Mouse (Mus musculus) thymus, postnatal 14 days (tissue): ENCODE measurements around the gene Golt1b.
A peak's percentile ranks its signal among the peaks of the same experiment; 100 is the strongest.
"Not testable (repeated sequence)": the region's sequence is repeated elsewhere in the genome, so short reads cannot be mapped to it uniquely, and the experiment has no call there.

Experiments
- DNase-seq: peaks from one replicate; pipeline ENCODE4 v3.0.0; 2021

The Golt1b gene

DNA sequence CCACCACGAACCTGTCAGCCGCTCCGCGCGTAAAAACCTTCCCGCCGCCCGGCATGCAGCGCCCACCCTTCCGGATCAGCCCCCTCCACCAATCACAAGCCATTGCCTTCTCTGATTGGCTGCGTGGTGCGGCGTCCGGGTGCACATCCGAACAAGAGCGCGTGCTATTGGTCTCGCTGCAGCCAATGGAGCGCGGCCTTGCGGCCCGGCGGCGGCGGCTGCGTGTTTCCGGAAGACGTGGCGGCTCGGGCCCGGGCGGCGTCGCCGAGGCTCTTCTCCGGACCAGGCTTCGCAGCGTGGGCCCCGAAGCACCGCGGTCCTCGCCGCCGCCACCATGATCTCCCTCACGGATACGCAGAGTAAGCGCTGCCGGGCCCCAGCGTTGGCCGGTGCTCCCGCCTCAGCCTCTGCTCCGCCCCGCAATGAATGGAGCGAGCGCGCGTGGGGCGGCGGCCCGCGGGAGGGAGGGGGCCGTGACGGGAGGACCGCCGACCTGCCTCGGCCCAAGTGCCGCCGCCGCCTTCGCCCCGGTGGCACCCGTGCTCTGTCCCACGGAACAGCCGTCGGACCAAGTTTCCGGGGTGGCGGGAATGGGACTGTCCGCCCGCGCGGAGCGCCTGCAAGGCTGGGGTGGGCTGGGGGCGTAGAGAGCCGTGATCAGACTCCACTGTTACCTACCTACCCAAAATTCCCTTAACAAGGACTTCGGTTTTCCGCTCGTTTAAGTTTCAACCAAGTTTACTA, at the start of gene Golt1b, which contains the start of gene Recql:
Gene Golt1b, plus strand, starts transcription at position 211 of the 744 bp plus-strand sequence.
Gene Recql, minus strand, starts transcription at position 77 of the 744 bp plus-strand sequence.
- DNase-seq, result peak; percentile 97

DNA sequence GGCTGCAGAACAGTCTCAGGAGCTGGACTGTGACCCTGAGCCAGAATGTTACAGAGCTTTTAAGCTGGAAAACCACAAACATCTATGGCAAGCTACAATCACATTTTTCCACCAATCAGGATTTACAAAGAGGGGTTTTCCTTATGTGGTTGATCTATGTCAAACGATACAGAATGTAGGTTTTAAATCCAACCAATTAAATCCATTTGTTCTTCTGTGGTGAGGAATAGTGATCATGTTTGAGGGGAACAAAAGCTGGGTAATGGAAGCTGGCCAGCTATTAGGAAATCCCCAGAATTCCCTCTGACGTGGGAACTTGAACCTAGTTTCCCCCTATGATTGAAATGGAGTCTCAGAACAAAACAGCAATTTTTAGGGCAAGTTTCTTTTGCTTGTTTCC, 48.1 kb upstream of the Golt1b start:
- DNase-seq, result no peak

DNA sequence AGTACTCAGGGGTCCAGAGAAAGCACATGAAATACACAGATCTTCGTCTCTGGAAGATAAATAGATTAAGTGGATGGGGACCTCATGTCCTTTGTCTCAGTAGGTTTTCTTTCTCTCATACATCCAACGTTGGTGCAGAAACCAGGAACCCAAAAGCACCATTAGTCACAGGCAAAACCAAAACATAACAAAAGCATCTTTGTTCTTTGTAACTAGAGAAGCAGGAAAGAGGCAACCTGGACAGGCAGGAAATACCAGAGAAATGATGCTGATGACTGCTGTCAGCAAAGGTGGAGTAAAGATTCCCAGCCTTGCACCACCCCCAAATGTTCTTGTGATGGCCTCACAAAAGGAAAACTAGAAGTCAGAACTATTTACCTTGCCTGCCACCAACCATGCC, 47.4 kb upstream of the Golt1b start:
- no peak for DNase-seq

DNA sequence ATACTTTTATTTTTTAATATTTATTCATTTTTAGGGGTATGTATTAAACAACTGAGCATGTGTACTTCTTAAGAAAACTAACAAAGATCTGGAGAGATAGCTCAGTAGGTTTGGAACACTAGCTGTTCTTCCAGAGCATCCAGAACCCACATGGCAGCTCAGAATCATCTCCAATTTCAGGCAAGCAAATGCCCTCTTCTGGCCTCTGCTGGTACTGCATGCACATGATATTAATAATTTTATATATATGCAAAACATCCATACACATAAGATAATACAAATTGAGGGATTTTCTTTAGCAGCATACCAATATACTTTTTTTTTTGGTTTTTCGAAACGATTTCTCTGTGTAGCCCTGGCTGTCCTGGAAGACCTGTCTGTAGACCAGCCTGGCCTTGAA, 43.5 kb upstream of the Golt1b start:
- peak; percentile 59 for DNase-seq

DNA sequence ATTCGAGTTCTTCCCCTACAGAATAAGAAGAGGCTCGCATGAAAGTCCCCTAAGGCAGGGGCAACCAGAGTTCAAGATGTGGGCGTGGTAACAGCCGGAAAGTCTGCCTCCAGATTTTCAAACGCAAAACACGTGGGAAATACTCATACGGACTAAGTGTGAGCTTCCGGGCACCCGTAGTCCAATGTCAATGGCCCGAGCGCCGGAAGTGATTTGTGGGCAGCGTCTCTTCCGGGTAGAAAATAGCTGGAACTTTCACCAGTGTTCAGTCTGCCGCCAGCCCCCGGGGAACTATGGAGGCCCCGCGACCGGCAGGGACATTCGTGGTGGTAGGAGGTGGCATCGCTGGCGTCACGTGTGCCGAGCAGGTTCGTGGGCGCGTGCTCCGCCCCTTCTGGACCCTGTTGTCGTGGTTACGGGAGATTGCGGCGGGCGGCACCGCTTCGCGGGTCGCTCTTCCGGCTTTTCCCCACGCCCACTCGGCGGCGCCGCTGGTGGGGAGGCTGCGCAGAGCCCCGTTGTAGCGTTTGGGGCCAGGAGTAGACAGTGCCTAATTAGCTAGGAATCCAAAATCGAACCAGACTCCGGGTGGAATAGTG, 41.5 kb upstream of the Golt1b start, which contains the start of gene Pyroxd1:
Gene Pyroxd1, plus strand, starts transcription at position 215 of the 599 bp plus-strand sequence.
- peak; percentile 91 for DNase-seq

DNA sequence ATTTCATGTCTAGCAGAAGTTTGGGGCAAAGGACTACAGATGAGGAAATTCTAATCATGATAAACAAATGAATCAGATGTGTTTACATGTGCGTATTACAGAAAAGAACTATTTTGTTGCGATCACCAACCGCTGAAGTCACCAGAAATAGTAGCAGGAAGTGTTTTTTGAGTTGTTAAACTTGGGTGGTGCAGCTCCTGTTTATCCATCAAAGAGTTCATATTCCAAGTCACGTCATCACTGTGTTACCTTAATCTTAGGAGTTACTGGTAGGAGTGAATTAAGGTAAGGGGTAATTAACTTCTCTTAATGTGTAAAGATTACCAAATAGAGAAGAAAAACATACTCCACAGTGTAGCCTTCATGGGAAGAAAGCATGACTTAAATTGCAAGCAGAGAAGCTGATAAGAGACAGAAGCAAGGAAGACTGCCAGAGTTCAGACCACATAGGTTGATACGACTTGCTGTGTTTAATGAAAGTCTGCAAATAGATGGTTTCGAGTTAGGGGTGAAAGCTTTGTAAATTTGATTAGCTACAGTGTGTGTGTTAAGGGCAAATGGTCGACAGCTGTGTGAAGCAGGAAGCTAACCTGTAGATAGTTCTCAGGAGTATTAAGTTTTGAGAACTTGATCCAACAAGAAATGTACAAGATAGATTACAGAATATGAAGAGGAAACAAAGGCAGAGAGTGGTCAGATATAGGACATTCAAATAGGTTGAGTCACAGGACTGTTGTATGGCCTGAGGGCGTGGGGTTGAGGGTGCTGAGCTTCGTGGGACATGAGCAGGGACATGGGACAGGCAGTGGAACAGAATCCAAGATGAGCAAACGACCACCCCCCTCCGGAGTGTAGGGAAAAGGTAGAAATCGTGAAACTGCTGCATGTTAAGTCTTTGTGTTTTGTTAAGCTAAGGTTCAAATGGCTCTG, 40.6 kb upstream of the Golt1b start:
- no peak for DNase-seq

DNA sequence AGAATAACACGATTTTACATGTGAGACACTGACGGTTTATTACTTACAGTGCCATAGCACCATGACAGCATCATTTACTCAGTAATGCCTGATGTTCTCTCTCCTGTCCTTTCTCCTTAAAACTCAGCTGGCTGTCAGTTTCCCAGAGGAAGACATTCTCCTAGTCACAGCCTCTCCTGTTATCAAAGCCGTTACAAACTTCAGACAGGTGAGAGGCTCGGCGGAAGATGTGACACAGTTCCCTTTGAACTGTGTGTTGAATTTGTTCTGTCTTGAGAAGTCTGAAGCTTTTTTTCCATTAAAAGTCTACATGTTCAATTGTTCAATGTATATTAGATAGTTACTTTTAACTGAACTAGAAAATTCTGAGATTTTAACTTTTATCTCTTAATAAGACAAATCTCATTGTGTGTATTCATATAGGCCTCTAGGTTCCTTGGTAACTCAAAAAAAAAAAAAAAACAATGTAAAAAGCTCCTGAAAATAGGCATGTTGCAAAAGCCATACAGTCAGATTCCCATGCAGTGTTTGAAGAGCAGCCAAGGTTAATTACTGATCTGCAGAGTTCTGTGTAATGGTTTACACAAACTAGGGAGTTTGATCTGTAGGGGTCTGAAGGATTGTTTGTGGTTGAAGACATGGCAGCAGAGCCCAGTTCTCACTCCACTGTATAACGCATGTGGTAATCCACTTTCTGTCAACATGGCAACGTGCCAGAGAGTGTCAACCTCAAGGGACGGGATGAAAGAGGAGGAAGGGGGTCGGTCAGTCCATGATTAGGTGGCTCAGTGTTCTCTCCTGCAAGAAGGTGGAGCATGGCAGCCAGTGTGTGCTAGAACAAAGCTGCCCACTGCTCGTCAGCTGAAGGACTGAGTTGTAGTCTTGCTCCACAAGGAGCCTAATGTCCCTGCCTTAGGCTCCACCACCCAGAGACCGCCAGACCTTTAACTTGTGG, 39.3 kb upstream of the Golt1b start:
- DNase-seq, result no peak

DNA sequence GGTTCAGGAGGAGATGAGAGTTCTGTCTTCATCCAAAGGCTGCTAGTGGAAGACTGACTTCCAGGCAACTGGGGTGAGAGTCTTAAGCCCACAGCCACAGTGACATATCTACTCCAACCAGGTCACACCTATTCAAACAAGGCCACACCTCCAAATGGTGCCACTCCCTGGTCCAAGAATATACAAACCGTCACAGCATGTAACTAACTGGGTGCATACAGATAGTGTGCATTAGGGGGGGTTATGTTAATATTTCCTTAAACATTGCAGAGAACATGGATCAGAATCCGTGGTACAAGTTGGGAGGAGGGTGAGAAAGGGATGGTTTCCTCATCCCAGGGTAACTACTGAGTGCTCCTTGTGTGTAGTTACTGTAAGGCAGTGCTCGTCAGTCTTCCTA, 34.9 kb upstream of the Golt1b start:
- not testable (repeated sequence) for DNase-seq

DNA sequence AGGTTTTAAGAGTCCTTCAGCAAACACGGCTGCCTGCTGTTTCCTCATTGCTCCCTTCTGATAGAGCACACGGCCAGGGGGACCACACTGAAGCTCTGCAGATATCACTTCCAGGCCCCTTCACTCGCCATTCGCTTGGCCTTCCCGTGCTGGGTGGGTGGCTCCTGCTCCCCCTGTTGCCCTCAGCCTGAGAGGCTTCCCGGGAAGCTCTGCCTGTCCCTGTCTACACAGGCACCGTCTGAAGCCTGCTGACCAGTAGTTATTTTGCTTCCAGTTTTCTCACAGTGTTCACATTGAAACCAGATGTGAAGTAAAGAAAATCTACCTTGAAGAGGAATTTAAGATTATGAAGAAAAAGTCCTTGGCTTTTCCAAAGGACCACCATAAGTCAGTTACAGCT, 29.9 kb upstream of the Golt1b start:
- DNase-seq, result no peak

DNA sequence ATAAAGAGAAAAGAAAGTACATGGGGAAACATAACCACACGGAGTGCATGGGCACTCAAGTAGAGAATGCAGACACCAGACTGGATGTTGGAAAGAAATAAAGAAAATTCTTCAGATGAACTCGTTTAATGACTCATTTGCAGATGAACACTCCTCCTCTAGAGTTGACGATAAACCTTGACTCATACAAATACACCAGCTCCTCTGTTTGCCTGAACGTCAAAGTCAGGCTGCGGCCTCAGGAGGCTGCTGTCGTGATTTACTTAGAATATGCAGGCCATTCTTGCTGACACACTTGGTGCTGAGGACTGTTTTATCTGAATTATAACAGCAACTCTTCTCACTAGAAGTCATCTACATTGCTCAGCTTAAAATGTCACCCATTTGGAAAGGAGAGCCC, 25.0 kb upstream of the Golt1b start:
- no peak for DNase-seq

DNA sequence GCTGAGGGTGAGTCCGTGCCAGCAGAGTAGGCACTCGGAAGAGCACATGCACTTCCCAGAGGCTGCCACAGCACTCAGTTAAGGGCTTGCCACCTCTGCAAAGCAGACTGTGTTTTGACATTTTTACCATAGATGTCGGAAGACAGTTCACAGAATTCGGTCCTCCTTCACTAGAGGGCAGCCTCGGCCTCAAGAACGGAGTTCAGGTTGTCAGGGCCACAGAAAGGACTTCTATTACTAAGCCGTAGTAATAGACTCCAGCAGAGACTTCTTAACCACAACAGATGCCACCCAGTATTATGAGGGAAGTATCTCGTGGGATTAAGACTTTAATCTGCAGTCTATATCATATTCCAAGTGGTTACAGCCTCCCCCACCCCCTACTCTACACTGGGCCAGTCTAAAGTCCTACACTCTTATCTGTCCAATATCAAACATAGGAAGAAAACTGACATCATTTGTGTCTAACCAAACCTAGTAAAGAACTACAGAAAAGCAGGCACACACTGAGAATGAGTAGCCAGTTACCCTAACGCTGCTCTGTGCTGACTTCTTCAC, 23.9 kb upstream of the Golt1b start:
- DNase-seq, result no peak

DNA sequence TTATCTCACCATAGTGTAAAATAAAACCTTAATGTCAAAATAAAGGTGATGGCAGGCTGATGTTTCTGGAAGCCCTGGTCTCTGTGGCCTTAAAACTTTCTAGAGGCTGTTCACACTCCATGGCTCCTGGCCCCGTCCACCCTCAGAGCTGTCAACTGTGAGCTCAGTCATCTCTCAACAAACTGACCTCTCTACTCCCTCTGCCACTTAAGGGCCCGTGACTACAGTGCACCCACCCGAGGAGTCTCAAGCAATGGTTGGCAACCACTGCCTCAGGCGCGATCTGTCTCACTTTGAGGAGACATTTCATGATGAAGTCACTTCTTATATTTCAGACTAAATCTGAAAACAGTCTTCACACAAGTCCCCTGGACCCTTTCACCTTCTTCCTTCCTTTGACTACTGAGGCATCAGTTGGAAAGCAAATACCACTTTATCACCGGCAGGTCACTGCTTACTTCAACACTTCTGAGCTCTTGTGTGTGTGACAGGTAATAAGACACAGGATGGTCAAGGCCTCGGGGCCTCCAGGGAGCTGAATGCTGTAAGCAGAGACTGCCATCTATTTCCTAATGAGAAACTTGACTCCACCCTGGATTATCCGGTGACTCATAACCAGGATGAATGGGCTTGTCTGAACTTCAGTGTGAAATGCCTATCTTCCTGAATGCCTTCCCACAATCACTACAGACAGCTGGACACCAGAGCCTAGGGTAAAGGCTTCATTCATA, 21.1 kb upstream of the Golt1b start:
- DNase-seq, result no peak

DNA sequence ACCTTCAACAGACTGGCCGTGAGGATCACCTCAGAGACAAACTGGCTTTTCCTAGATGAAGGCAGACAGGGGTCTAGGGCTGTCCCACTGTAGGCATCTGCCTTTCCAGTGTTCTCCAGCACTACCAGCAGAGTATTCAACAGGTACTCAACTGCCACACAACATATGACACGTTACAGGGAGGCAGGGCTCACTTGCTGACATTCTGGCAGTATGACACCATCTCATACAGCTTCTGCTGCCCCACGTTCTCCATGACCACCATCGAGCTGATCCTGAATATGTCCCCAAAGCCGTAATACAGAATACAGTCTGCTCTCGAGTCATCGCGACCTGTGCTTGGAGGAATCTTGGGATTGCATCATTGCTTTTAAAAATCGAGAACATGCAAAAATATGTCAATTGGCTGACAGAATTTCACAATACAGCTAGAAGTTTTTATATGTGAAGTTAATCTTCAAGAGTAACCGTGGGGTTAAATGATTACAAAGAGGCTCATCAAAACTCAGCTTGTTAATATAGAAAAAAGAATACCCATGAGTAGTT, 20.5 kb upstream of the Golt1b start:
- DNase-seq, result no peak

DNA sequence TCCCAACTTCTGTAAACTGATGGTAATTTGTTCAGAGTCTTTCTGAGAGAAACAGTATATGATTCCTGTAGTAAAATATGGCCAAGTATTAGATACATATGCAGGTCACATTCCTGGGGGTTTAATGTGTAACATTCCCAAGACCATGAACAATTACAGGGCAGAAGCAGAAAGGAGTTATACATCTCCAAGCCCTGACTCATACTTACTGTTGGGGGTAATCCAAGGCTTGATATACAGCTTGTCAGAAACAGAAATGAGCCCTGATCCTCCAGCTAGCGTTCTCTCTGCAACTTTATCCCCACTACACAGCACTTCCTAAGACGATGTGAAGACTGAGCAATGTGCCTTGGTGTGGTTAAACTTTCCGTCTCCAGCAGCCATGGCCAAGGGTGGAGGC, 19.5 kb upstream of the Golt1b start:
- DNase-seq, result no peak

DNA sequence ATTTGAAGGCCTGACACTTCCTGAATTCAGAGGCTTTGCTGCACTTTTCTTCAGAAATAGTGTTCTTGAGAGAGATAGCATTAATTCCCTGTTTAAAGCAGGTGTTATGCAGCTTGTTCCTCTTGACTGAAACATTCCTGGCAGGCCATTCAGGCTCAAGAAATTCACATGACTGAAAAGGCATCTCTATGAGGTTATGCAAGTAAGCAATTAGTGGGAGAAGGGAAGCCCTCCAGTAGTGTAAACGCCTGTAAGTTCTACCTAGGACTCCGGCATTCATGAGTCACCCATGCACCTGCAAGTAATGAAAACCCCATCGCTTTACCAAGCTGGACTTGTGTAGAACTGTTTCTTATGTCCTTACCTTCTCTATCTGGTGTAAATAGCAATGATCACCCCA, 17.5 kb upstream of the Golt1b start:
- DNase-seq, result no peak

DNA sequence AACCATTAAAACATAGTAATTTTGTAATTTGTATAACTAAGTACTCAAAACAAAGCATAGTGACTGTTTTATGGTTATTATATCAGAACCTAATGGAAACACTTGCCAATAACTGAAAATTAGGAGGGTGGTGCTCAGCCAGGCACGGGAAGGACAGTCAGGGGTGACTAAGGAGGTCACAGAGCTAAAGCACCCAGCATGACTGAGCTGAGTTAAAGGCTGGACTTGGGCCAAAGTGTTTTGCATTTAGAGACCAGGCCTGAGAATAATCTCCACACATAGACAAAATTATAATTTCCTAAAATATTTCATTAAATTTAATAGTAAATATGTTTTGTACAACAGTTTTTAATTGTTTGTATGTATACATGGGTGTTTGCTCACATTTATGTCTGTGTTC, 9.9 kb upstream of the Golt1b start:
- DNase-seq, result no peak

DNA sequence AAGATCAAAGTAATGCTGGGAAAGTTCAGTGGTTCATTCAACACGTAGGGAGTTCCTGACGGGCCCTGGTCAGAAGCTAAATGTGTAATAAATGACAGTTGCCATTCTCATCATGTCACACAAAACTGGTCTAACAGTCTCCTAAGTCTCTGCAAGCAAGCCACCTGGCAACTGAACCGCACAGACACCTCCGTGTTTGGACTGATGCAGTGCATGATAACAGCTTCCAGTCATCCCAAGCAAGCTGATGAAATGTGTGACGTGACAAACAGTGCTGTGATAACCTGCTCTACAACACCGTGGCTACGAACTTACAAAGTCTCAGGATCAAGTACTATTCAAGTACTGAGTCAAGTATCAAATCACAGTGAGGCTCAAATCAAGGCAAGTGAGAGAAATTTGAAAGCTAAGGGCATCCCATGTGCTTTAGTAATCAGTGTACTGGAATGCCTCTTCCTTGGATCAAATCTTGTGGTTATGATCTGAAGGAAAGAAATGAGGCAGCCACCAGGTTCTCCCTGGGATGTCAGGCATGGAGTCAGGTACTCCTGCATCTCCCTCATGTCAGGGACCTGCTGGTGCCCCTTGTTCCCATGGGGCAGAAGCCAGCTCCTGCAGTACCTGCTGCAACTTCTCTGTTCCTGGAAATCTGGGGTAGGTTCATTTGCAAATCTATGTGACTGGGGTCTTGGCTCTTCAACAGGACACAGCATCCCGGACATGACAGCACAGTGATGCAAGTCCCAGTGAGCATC, 8.3 kb upstream of the Golt1b start:
- no peak for DNase-seq

DNA sequence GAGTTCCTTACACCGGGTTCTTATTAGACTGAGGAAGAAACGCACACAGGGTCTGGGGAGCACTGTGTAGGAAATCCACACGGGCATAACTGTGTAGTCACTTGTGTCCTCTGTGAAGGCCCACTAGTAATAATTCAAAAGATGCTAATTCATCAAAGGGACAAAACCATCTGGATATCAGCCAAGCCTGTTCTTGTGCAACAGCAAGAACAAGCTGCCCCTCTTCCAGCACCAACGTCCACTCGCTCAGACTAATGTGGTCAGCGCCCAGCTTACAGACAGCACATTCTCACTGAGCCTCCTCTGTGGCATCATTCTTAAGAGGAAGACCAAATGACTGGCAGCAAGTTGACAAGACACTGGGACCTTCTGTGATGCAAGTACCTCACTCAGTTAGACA, 7.1 kb upstream of the Golt1b start:
- DNase-seq, result no peak

DNA sequence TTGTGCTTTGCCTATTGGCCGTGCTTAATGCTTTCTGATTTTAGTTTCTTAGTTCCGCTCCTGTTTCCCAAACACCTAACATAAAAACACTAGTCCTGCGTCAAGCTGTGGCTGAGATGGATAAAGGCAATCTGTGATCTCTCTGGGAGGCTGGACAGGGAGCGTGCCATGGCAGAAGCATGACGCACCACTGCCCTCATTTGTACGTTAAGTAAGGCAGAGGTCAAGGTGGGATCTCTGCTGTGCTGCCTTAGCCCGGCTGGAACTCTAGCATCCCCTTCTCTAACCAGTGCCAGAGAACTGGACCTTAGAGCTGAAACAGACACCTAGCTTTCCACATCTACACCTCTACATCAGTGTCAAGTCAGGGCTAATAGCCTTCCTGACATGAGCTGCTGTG, 5.4 kb upstream of the Golt1b start:
- DNase-seq, result no peak

DNA sequence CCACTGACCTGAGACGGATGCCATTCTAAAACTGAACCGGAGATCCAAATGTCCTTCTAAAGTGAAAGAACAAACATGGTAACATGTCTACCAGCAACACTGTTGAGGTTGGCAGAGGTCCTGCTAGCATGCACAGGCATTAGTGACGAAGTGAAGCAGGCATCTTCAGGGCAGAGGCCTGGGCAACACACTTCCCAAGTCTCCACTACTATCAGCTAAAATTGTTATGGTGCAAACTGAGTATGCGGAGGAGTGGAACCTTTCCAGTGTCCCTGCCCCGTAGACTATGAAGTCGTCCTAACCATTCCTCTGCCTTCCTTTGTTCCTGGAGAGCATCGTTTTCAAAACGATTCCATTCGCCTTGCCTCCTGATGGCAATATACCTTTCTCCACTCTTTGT, 2.5 kb upstream of the Golt1b start:
- no peak for DNase-seq
